Mouse (Mus musculus) hindbrain, embryonic 11.5 days (tissue): ENCODE results near the gene Fcgrt. TPM values are rescaled to one million over a fixed set of nuclear protein-coding genes. Genes with fewer than 3 reads are reported as not detected.
A peak's percentile ranks its signal among the peaks of the same experiment; 100 is the strongest.

Experiments used
- ATAC-seq: fragments of 200-750 bp; cut with Nextera tagmentation; 2 replicates; pipeline ENCODE4 v1.8.0; 2017; ENCODE audit warnings: mild to moderate bottlenecking, moderate TSS enrichment, moderate library complexity; ENCODE audit not compliant: low FRiP score
- DNase-seq: peaks from one replicate; pipeline ENCODE4 v3.0.0-alpha.2; 2015; ENCODE audit warnings: low spot score
- H3K27ac ChIP-seq: fragments of 300-500 bp; sonication (generic); 2 replicates; pipeline ENCODE4 v1.5.1; 2014; ENCODE audit warnings: mild to moderate bottlenecking, low read depth, low read length
- H3K27me3 ChIP-seq: fragments of 300-500 bp; sonication (generic); 2 replicates; pipeline ENCODE4 v1.6.1; 2014; ENCODE audit warnings: mild to moderate bottlenecking, low read length, moderate library complexity, mixed read lengths; ENCODE audit not compliant: control insufficient read depth, insufficient read depth
- H3K36me3 ChIP-seq: fragments of 300-500 bp; sonication (generic); 2 replicates; pipeline ENCODE4 v1.6.1; 2014; ENCODE audit warnings: mild to moderate bottlenecking, low read length, moderate library complexity, mixed read lengths; ENCODE audit not compliant: control insufficient read depth, insufficient read depth
- H3K4me1 ChIP-seq: fragments of 300-500 bp; sonication (generic); replicated peaks from 2 replicates; pipeline ENCODE4 v1.6.1; 2014; ENCODE audit warnings: low read length, mixed read lengths; ENCODE audit not compliant: control insufficient read depth, insufficient read depth
- H3K4me2 ChIP-seq: fragments of 300-500 bp; sonication (generic); replicated peaks from 2 replicates; pipeline ENCODE4 v1.6.1; 2014; ENCODE audit warnings: mild to moderate bottlenecking, low read depth, low read length
- H3K4me3 ChIP-seq: fragments of 300-500 bp; sonication (generic); 2 replicates; pipeline ENCODE4 v1.5.1; 2014; ENCODE audit warnings: low read depth, low read length
- H3K9ac ChIP-seq: fragments of 300-500 bp; sonication (generic); 2 replicates; pipeline ENCODE4 v1.6.1; 2014; ENCODE audit warnings: low read depth, low read length
- H3K9me3 ChIP-seq: fragments of 300-500 bp; sonication (generic); 2 replicates; pipeline ENCODE4 v1.6.1; 2016; ENCODE audit warnings: low read length; ENCODE audit not compliant: control insufficient read depth
- WGBS: fragments of 180-500 bp; shearing (Covaris S2); extraction: QIAGEN DNeasy Blood & Tissue Kit; methylation state at CpG from one replicate; pipeline ENCODE4 v1.1.7; 2014; 5-methylcytosine and 5-hydroxymethylcytosine counted together
- polyA plus RNA-seq: library from polyadenylated mRNA; unstranded; fragments of >200 nt; fragmentation: Nextera tagmentation; extraction: Ambion mirVana; gene quantifications from 2 replicates; pipeline ENCODE4 v1.2.1, GENCODE M21; 2014

The Fcgrt gene
- polyA plus RNA-seq, 1 experiment from 2014 or later: 13.2 TPM

DNA sequence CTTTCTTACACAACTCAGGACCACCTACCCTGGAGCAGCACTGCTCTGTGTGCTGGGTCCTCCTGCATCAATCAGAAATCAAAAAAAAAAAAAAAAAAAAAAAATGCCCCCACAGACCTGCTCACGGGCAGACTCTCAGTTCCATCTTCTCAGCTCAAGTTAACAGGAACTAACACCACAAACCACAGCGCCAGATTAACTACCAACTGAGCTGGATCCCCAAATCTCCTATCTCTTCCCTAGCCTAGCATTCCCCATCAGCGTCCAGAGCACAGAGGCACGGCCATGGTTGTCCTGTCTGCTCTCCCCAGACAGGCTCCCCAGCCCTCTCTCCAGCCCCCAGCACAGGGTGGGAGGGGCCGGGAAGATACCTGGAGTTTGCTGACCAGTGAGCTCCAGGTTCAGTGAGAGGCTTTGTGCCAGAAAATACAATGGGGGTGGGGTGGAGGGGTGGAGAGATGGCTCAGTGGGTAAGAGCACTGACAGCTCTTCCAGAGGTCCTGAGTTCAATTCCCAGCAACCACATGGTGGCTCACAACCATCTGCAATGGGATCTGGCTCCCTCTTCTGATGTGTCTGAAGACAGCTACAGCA is 3.5 kb upstream of the Fcgrt start:
- Histone ChIP-seq H3K4me3 (no peak overlapping the region), H3K4me1 (no peaks in the 10 kb centered on the region), H3K4me2 (no peak overlapping the region), H3K27me3 (no peaks in the 10 kb centered on the region), H3K36me3 (no peaks in the 10 kb centered on the region), H3K9me3 (no peaks in the 10 kb centered on the region), H3K27ac (no peak overlapping the region), H3K9ac (no peak overlapping the region)
- ATAC-seq: no peak
- DNase-seq: no peak
- WGBS: 59% methylated on average over 5 of the region's 5 CpGs

- Histone ChIP-seq H3K4me1 (no peaks in the 10 kb centered on the region), H3K9ac (no peak overlapping the region), H3K4me2 (no peak overlapping the region), H3K9me3 (no peaks in the 10 kb centered on the region), H3K27me3 (no peaks in the 10 kb centered on the region), H3K36me3 (no peaks in the 10 kb centered on the region), H3K27ac (no peak overlapping the region), H3K4me3 (no peak overlapping the region)
- ATAC-seq: peak; percentile 30; the same call in 1 of the 2 replicates
- DNase-seq: peak; percentile 45
- WGBS: 24% methylated on average over 6 of the region's 6 CpGs
These were observed 2.8 kb upstream of the Fcgrt start for GRCm38 (mm10) chr7:45106441-45106840.

GRCm38 (mm10) chr7:45105491-45105890 is 1.8 kb upstream of the Fcgrt start:
- Histone ChIP-seq H3K9ac (no peak overlapping the region), H3K27ac (no peak overlapping the region), H3K4me1 (no peaks in the 10 kb centered on the region), H3K9me3 (no peaks in the 10 kb centered on the region), H3K4me3 (no peak overlapping the region), H3K27me3 (no peaks in the 10 kb centered on the region), H3K4me2 (no peak overlapping the region), H3K36me3 (no peaks in the 10 kb centered on the region)
- DNase-seq (no peak), ATAC-seq (no peak)
- 78% methylated on average over 8 of the region's 8 CpGs for WGBS

DNA sequence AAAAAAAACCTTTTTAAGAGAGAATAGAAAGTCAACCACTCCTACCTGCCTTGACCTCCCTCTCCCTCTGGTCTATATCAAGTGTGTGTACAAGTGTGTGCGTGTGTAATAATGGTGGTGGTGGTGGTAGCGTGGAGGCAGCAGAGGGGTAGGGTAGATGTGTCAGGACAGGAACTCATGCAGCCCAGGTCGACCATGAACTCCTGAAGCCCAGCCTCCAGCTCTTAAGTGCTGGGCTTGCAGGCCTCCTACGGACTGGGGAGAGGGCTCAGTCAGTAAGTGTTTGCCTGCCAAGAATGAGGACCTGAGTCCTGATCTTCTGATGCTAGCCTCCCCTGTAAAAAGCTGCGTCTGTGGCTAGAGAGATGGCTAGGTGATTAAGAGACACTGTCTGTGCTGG is 1.3 kb upstream of the Fcgrt start:
- no peaks in the 10 kb centered on the region for H3K27me3 ChIP-seq
- 84% methylated on average over 5 of the region's 5 CpGs for WGBS
- H3K36me3 ChIP-seq: no peaks in the 10 kb centered on the region
- no peak for DNase-seq
- ATAC-seq: no peak
- H3K4me1 ChIP-seq: no peaks in the 10 kb centered on the region
- no peak overlapping the region for H3K4me2 ChIP-seq
- H3K4me3 ChIP-seq: no peak overlapping the region
- no peak overlapping the region for H3K9ac ChIP-seq
- no peak overlapping the region for H3K27ac ChIP-seq
- H3K9me3 ChIP-seq: no peaks in the 10 kb centered on the region

- Histone ChIP-seq H3K9ac (no peak overlapping the region), H3K36me3 (no peaks in the 10 kb centered on the region), H3K4me2 (no peak overlapping the region), H3K4me1 (no peaks in the 10 kb centered on the region), H3K9me3 (no peaks in the 10 kb centered on the region), H3K27me3 (no peaks in the 10 kb centered on the region), H3K4me3 (no peak overlapping the region), H3K27ac (no peak overlapping the region)
- 78% methylated on average over 9 of the region's 9 CpGs for WGBS
- DNase-seq: no peak
- ATAC-seq: no peak
These were observed 588 bp downstream of the Fcgrt start for GRCm38 (mm10) chr7:45102940-45103585.

DNA sequence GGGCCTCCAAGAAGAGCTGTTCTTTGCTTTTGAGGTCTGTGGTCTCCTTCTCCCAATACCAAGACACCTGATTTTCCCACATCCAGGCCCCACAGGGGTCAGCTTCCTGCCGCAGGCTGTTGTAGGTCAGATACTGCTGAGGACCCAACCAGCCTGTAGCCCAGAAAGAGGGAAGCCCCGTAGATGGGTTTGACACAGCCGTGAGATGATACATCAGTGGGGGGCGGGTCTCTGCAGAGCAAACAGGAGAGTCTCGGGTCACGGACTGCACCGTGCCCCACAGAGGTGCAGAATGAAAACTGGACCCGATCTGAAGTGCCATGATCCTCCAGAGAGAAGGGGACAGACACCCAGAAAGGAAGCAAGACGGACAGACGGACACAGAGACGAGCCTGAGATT is 1.2 kb downstream of the Fcgrt start:
- Histone ChIP-seq H3K9me3 (no peaks in the 10 kb centered on the region), H3K9ac (no peak overlapping the region), H3K4me2 (no peak overlapping the region), H3K27me3 (no peaks in the 10 kb centered on the region), H3K4me3 (no peak overlapping the region), H3K27ac (no peak overlapping the region), H3K4me1 (no peaks in the 10 kb centered on the region), H3K36me3 (no peaks in the 10 kb centered on the region)
- ATAC-seq (no peak), DNase-seq (no peak)
- WGBS: 89% methylated on average over 11 of the region's 11 CpGs

DNA sequence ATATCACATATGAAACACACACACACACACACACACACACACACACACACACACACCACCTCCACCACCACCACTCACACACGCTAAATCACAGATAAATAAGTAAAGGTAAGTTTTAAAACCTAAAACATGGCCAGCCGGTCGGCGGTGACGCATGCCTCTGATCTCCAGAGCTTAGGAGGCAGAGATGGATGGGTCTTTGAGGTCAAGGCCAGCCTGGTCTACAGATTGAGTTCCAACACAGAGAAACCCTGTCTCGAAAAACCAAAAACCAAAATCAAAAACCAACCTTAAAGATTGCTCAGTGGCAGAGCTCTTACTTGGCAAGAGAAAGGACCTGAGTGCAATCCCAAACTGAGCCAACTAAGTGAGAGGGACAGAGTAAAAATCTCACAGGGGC is 3.6 kb downstream of the Fcgrt start:
- no peak overlapping the region for H3K9ac ChIP-seq
- no peaks in the 10 kb centered on the region for H3K36me3 ChIP-seq
- H3K27ac ChIP-seq: no peak overlapping the region
- no peak overlapping the region for H3K4me2 ChIP-seq
- WGBS: 95% methylated on average over 6 of the region's 6 CpGs
- no peak for DNase-seq
- no peaks in the 10 kb centered on the region for H3K27me3 ChIP-seq
- ATAC-seq: no peak
- no peaks in the 10 kb centered on the region for H3K9me3 ChIP-seq
- no peak overlapping the region for H3K4me3 ChIP-seq
- no peaks in the 10 kb centered on the region for H3K4me1 ChIP-seq

DNA sequence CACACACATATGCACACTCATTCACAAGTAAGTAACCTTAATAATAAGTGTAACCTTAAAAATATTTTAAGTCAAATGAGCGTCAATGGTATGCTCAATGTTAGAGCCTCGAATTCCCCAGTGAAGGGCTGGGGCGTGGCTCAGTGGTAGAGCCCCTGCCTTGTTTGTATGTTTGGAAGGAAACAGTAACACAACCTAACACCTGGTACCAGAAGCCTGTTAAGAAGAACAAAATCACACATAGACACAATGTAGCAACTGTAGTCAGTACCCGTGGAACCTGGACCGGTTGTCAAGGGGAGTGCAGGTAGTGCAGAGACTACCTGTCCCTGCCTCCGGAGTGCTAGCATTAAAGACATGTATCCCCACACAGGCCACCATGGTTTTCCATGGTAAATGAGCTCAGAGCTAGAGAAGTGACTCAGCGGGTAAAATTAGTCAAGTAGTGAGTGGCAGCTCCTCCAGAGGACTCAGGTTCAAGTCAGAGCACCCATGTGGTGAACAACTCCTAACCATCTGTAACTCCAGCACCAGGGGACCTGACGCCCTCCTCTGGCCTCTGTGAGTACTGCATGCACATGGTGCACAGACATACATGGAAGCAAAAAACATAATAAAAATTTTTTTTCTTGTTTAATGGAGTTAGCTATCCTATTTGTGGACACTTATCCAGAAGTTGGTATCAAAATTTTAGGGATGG is 5.0 kb downstream of the Fcgrt start:
- no peaks in the 10 kb centered on the region for H3K9me3 ChIP-seq
- H3K27ac ChIP-seq: no peak overlapping the region
- no peaks in the 10 kb centered on the region for H3K4me1 ChIP-seq
- no peaks in the 10 kb centered on the region for H3K27me3 ChIP-seq
- H3K4me2 ChIP-seq: no peak overlapping the region
- H3K9ac ChIP-seq: no peak overlapping the region
- no peak overlapping the region for H3K4me3 ChIP-seq
- no peaks in the 10 kb centered on the region for H3K36me3 ChIP-seq
- 91% methylated on average over 8 of the region's 8 CpGs for WGBS
- no peak for ATAC-seq
- no peak for DNase-seq

GRCm38 (mm10) chr7:45097479-45097878 is 6.2 kb downstream of the Fcgrt start:
- 71% methylated on average over 6 of the region's 6 CpGs for WGBS
- Histone ChIP-seq H3K4me3 (no peak overlapping the region), H3K4me1 (no peaks in the 10 kb centered on the region), H3K36me3 (no peaks in the 10 kb centered on the region), H3K27me3 (no peaks in the 10 kb centered on the region), H3K4me2 (no peak overlapping the region), H3K27ac (no peak overlapping the region), H3K9me3 (no peaks in the 10 kb centered on the region), H3K9ac (no peak overlapping the region)
- DNase-seq (no peak), ATAC-seq (no peak)
